Mouse (Mus musculus): ENCODE measurements at regions not wholly inside any gene's neighbourhood (a gene's known extent, or its start where the extent isn't known, plus 50 kb on each side); places are given as distances from the start of the nearest gene placed in this dataset.
"Not testable (repeated sequence)": the region's sequence is repeated elsewhere in the genome, so short reads cannot be mapped to it uniquely, and the experiment has no call there.

GRCm38 (mm10) chr12:22623205-22623604 lies 1156.9 kb downstream of the Gm10330 start:
- not testable (repeated sequence) for TF ChIP-seq CTCF (IDR thresholded peaks at IDR 0.05); POLR2A (IDR thresholded peaks at IDR 0.05; ENCODE audit: insufficient read depth, low read depth, low read length)
